Mouse (Mus musculus) urinary bladder, postnatal 25 days (tissue): ENCODE data around the gene Lexm.

Experiments
- DNase-seq: peaks from one replicate; pipeline ENCODE4 v3.0.0; 2022; ENCODE audit warnings: low spot score

Lexm gene

GRCm38 (mm10) chr4:106581865-106582204, 35.2 kb downstream of the Lexm start:
- no peak for DNase-seq

GRCm38 (mm10) chr4:106581176-106581864, 35.7 kb downstream of the Lexm start:
- DNase-seq: no peak

GRCm38 (mm10) chr4:106577511-106577910, 39.5 kb downstream of the Lexm start:
- no peak for DNase-seq

- no peak for DNase-seq
Measured at GRCm38 (mm10) chr4:106575022-106575421, 42.0 kb downstream of the Lexm start.

GRCm38 (mm10) chr4:106571081-106571724, 45.8 kb downstream of the Lexm start:
- no peak for DNase-seq

- DNase-seq: no peak
Measured at GRCm38 (mm10) chr4:106569680-106570079, 47.4 kb downstream of the Lexm start.

- DNase-seq: no peak
Measured at GRCm38 (mm10) chr4:106564161-106564560, 52.9 kb downstream of the Lexm start.

GRCm38 (mm10) chr4:106562837-106563790, 53.9 kb downstream of the Lexm start:
- no peak for DNase-seq

GRCm38 (mm10) chr4:106562006-106562405, 55.0 kb downstream of the Lexm start:
- no peak for DNase-seq

GRCm38 (mm10) chr4:106560846-106561781, 55.9 kb downstream of the Lexm start, which contains the start of gene Dhcr24:
TSS of gene Dhcr24 (plus strand) at chr4:106561038.
- peak; percentile 86 for DNase-seq

- no peak for DNase-seq
Measured at GRCm38 (mm10) chr4:106560213-106560845, 56.7 kb downstream of the Lexm start.

GRCm38 (mm10) chr4:106559343-106560212, 57.5 kb downstream of the Lexm start:
- no peak for DNase-seq

- no peak for DNase-seq
Measured at GRCm38 (mm10) chr4:106557978-106558377, 59.1 kb downstream of the Lexm start.

- no peak for DNase-seq
Measured at GRCm38 (mm10) chr4:106557262-106557661, 59.8 kb downstream of the Lexm start.

- DNase-seq: peak; percentile 34
Measured at GRCm38 (mm10) chr4:106550516-106551166, 66.4 kb downstream of the Lexm start.

- no peak for DNase-seq
Measured at GRCm38 (mm10) chr4:106548113-106548512, 68.9 kb downstream of the Lexm start.

- no peak for DNase-seq
Measured at GRCm38 (mm10) chr4:106546896-106547295, 70.1 kb downstream of the Lexm start.

- DNase-seq: no peak
Measured at GRCm38 (mm10) chr4:106545817-106546373, 71.1 kb downstream of the Lexm start.

GRCm38 (mm10) chr4:106542211-106542610, 74.8 kb downstream of the Lexm start:
- DNase-seq: no peak
